ENCODE assay signal across 1 mouse cellular context in the genomic region with DNA sequence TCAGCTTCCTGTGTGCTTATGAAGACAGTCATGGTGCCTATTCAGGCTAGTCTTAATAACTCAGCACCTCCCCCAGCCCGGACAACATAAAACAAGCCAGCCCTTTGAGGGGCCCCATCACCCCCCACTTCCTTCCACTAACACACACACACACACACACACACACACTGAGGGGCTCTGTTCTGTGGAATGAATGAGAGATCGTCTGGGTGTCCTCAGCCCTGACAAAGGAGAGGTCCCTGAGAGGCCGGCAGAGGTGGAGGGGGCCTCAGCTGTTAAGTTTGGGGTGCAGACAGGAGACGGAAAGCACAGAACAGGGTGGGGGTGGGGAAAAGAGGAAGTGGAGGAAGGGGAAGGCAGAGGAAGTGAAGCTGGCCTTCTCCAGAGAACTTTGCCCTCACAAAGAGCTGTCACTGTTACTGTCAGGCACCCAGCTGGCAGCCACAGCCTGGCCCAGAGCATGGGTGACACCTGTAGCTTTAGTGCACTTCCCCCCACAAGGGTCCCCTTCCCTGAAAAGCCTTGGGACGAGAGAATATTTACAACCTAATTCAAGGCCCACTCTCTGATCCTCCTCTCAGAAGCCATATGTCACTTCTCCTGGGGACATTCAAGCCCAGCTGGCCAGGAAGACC.
TF ChIP-seq lines count a peak whose summit lies in the region.

No protein-coding gene starts in this region.

TF ChIP-seq in MEL, 35 proteins besides CTCF, POLR2A, EP300 and RAD21 (continued from another document):
- peak; percentile 85 for TF ChIP-seq ETS1 (IDR thresholded peaks at IDR 0.05; ENCODE audit: low read depth, low read length)
- TF ChIP-seq GABPA (IDR thresholded peaks at IDR 0.05; ENCODE audit: low read depth, low read length), result no peak
- TF ChIP-seq E2F4 (IDR thresholded peaks at IDR 0.05; ENCODE audit: borderline replicate concordance, low read depth, low read length), result no peak
- no peak for TF ChIP-seq TAL1 (IDR thresholded peaks at IDR 0.05; ENCODE audit: low read length)
- no peak for TF ChIP-seq JUND (IDR thresholded peaks at IDR 0.05; ENCODE audit: low read depth, low read length)
- TF ChIP-seq SIN3A (IDR thresholded peaks at IDR 0.05; ENCODE audit: low read length), result peak; percentile 74
- peak; percentile 56; the same call in 1 of the 2 replicates for TF ChIP-seq TBP (IDR thresholded peaks at IDR 0.05; ENCODE audit: low read depth, low read length)
- TF ChIP-seq USF1 (IDR thresholded peaks at IDR 0.05; ENCODE audit: low read depth, low read length), result no peak
- peak; percentile 76; the same call in 1 of the 2 replicates for TF ChIP-seq BHLHE40 (IDR thresholded peaks at IDR 0.05; ENCODE audit: borderline replicate concordance, low read depth, low read length)
- TF ChIP-seq TCF12 (IDR thresholded peaks at IDR 0.05; ENCODE audit: low read depth, low read length), result peak; percentile 24
- TF ChIP-seq MEF2A (IDR thresholded peaks at IDR 0.05; ENCODE audit: extremely low read depth, insufficient replicate concordance, low read depth, low read length, poor library complexity, severe bottlenecking), result no peak
